Mouse (Mus musculus) small intestine, adult 2 months (tissue): Measurements from ENCODE around the gene Hoxc12. TPM values are rescaled to one million over a fixed set of nuclear protein-coding genes. Genes with fewer than 3 reads are reported as not detected.

Source experiments
- H3K27ac ChIP-seq: fragments of 200-500 bp; 2 replicates; pipeline ENCODE4 v1.5.1; 2012; ENCODE audit warnings: low read depth, low read length, control low read depth, inconsistent platforms; ENCODE audit not compliant: insufficient read depth
- H3K27me3 ChIP-seq: fragments of 200-500 bp; 2 replicates; pipeline ENCODE4 v1.6.1; 2012; ENCODE audit warnings: mild to moderate bottlenecking, moderate library complexity, low read length, inconsistent platforms; ENCODE audit not compliant: control insufficient read depth, insufficient read depth
- H3K36me3 ChIP-seq: fragments of 200-500 bp; 2 replicates; pipeline ENCODE4 v1.6.1; 2012; ENCODE audit warnings: mild to moderate bottlenecking, low read length, control low read depth, inconsistent platforms; ENCODE audit not compliant: control insufficient read depth, insufficient read depth
- H3K4me1 ChIP-seq: fragments of 200-500 bp; 2 replicates; pipeline ENCODE4 v1.6.1; 2012; ENCODE audit warnings: low read length, inconsistent platforms, mixed read lengths; ENCODE audit not compliant: control insufficient read depth, insufficient read depth, insufficient read length
- H3K4me3 ChIP-seq: fragments of 200-500 bp; 2 replicates; pipeline ENCODE4 v1.5.1; 2012; ENCODE audit warnings: low read depth, mild to moderate bottlenecking, control low read depth, inconsistent platforms, low read length, moderate library complexity
- CTCF ChIP-seq: fragments of 200-500 bp; IDR thresholded peaks from 2 replicates; pipeline ENCODE4 v1.5.1; 2012; ENCODE audit warnings: low read depth, mild to moderate bottlenecking, control low read depth, inconsistent platforms, low read length, moderate library complexity, mixed read lengths; ENCODE audit not compliant: insufficient replicate concordance, insufficient read length; ENCODE audit errors: extremely low read depth
- POLR2A ChIP-seq: fragments of 200-500 bp; IDR thresholded peaks from 2 replicates; pipeline ENCODE4 v1.6.1; 2012; ENCODE audit warnings: low read depth, mild to moderate bottlenecking, control low read depth, inconsistent platforms, low read length, moderate library complexity
- WGBS: fragments of 180-500 bp; shearing (Covaris S2); methylation state at CpG from one replicate; pipeline ENCODE4 v1.1.7; 2018; 5-methylcytosine and 5-hydroxymethylcytosine counted together
- polyA plus RNA-seq: library from polyadenylated mRNA; depleted of rRNA; stranded (reverse); fragments of >200 nt; gene quantifications from 2 replicates; pipeline ENCODE4 v1.2.3, GENCODE M21; 2012

Gene Hoxc12
- polyA plus RNA-seq, 1 experiment: not detected

- H3K27me3 ChIP-seq: peaks cover 89% of the 10 kb centered on the region
- no peak overlapping the region for H3K27ac ChIP-seq
- peaks cover 9% of the 10 kb centered on the region for H3K4me1 ChIP-seq
- 22% methylated on average over 13 of the region's 13 CpGs for WGBS
- no peak overlapping the region for H3K4me3 ChIP-seq
- TF ChIP-seq POLR2A (no peak), CTCF (no peak)
- no peaks in the 10 kb centered on the region for H3K36me3 ChIP-seq
Measured at GRCm38 (mm10) chr15:102978615-102979515, 42.3 kb downstream of the Hoxc12 start.

- Histone ChIP-seq H3K27ac (no peak overlapping the region), H3K36me3 (no peaks in the 10 kb centered on the region), H3K4me3 (no peak overlapping the region), H3K4me1 (peaks cover 9% of the 10 kb centered on the region), H3K27me3 (peaks cover 92% of the 10 kb centered on the region)
- WGBS: 18% methylated on average over 1 of the region's 1 CpGs
- TF ChIP-seq POLR2A (no peak), CTCF (no peak)
Measured at GRCm38 (mm10) chr15:102979936-102980335, 43.4 kb downstream of the Hoxc12 start.

- peaks cover 94% of the 10 kb centered on the region for H3K27me3 ChIP-seq
- WGBS: 9% methylated on average over 11 of the region's 11 CpGs
- TF ChIP-seq POLR2A: no peak
- TF ChIP-seq CTCF: no peak
- H3K27ac ChIP-seq: no peak overlapping the region
- no peaks in the 10 kb centered on the region for H3K36me3 ChIP-seq
- H3K4me3 ChIP-seq: no peak overlapping the region
- H3K4me1 ChIP-seq: peaks cover 9% of the 10 kb centered on the region
Measured at GRCm38 (mm10) chr15:102980352-102980751, 43.8 kb downstream of the Hoxc12 start.

GRCm38 (mm10) chr15:102980912-102981311, 44.4 kb downstream of the Hoxc12 start:
- Histone ChIP-seq H3K27ac (no peak overlapping the region), H3K4me3 (no peak overlapping the region), H3K4me1 (peaks cover 9% of the 10 kb centered on the region), H3K27me3 (peaks cover 93% of the 10 kb centered on the region), H3K36me3 (no peaks in the 10 kb centered on the region)
- no peak for TF ChIP-seq POLR2A
- no peak for TF ChIP-seq CTCF
- WGBS: 4% methylated on average over 14 of the region's 14 CpGs

GRCm38 (mm10) chr15:102981379-102982288, 45.1 kb downstream of the Hoxc12 start:
- Histone ChIP-seq H3K4me1 (peaks cover 9% of the 10 kb centered on the region), H3K27ac (no peak overlapping the region), H3K4me3 (peak overlapping the region; percentile 43), H3K27me3 (peaks cover 93% of the 10 kb centered on the region), H3K36me3 (no peaks in the 10 kb centered on the region)
- TF ChIP-seq POLR2A: no peak
- TF ChIP-seq CTCF: no peak
- WGBS: 3% methylated on average over 88 of the region's 88 CpGs

GRCm38 (mm10) chr15:102983716-102984115, 47.2 kb downstream of the Hoxc12 start:
- no peak overlapping the region for H3K4me3 ChIP-seq
- no peak overlapping the region for H3K27ac ChIP-seq
- H3K27me3 ChIP-seq: peaks cover 89% of the 10 kb centered on the region
- H3K36me3 ChIP-seq: no peaks in the 10 kb centered on the region
- TF ChIP-seq POLR2A: no peak
- TF ChIP-seq CTCF: no peak
- H3K4me1 ChIP-seq: peaks cover 6% of the 10 kb centered on the region
- 9% methylated on average over 12 of the region's 12 CpGs for WGBS
